Mouse (Mus musculus) small intestine, adult 2 months (tissue): ENCODE measurements around the gene Tmem205.

ENCODE experiments used
- CTCF ChIP-seq: fragments of 200-500 bp; IDR thresholded peaks from 2 replicates; pipeline ENCODE4 v1.5.1; 2012; ENCODE audit warnings: low read depth, mild to moderate bottlenecking, control low read depth, inconsistent platforms, low read length, moderate library complexity, mixed read lengths; ENCODE audit not compliant: insufficient replicate concordance, insufficient read length; ENCODE audit errors: extremely low read depth
- POLR2A ChIP-seq: fragments of 200-500 bp; IDR thresholded peaks from 2 replicates; pipeline ENCODE4 v1.6.1; 2012; ENCODE audit warnings: low read depth, mild to moderate bottlenecking, control low read depth, inconsistent platforms, low read length, moderate library complexity

- TF ChIP-seq POLR2A (no peak), CTCF (peak; percentile 48; the same call in 1 of the 2 replicates)
Measured at GRCm38 (mm10) chr9:21889229-21889628, 38.1 kb downstream of the Tmem205 start.
